Mouse (Mus musculus): Measurements from ENCODE around the gene St6galnac6.

- TF ChIP-seq GATA1 (IDR thresholded peaks at IDR 0.05; ENCODE audit: low read length): no peak
- no peak for TF ChIP-seq TAL1 (IDR thresholded peaks at IDR 0.05; ENCODE audit: low read length)
Observed at GRCm38 (mm10) chr2:32570698-32571494, 28.6 kb upstream of the St6galnac6 start, which contains the start of gene Dpm2.

Data from erythroblast, embryonic 14.5 days (primary cell).